Mouse (Mus musculus) thymus, adult 2 months (tissue): ENCODE measurements around the gene Myl6b. TPM values are rescaled to one million over a fixed set of nuclear protein-coding genes. Genes with fewer than 3 reads are reported as not detected.

ENCODE experiments used
- DNase-seq: peaks from one replicate; pipeline ENCODE4 v3.0.0; 2021
- H3K27ac ChIP-seq: fragments of 200-500 bp; 2 replicates; pipeline ENCODE4 v1.5.1; 2012; ENCODE audit warnings: low read length, control low read depth; ENCODE audit not compliant: control insufficient read depth, insufficient read depth
- H3K27me3 ChIP-seq: fragments of 200-500 bp; 2 replicates; pipeline ENCODE4 v1.6.1; 2012; ENCODE audit warnings: mild to moderate bottlenecking, low read length, moderate library complexity, mixed read lengths; ENCODE audit not compliant: control insufficient read depth, insufficient read depth
- H3K36me3 ChIP-seq: fragments of 200-500 bp; 2 replicates; pipeline ENCODE4 v1.6.1; 2012; ENCODE audit warnings: mild to moderate bottlenecking, low read length, moderate library complexity; ENCODE audit not compliant: control insufficient read depth, insufficient read depth
- H3K4me1 ChIP-seq: fragments of 200-500 bp; replicated peaks from 2 replicates; pipeline ENCODE4 v1.6.1; 2012; ENCODE audit warnings: low read length; ENCODE audit not compliant: control insufficient read depth, insufficient read depth
- H3K4me3 ChIP-seq: fragments of 200-500 bp; 2 replicates; pipeline ENCODE4 v1.5.1; 2012; ENCODE audit warnings: mild to moderate bottlenecking, low read length, control low read depth, moderate library complexity; ENCODE audit not compliant: control insufficient read depth, insufficient read depth
- CTCF ChIP-seq: fragments of 200-500 bp; IDR thresholded peaks from 2 replicates; pipeline ENCODE4 v1.5.1; 2012; ENCODE audit warnings: mild to moderate bottlenecking, control low read depth, low read length, moderate library complexity, borderline replicate concordance; ENCODE audit not compliant: control insufficient read depth, poor library complexity, insufficient read depth; ENCODE audit errors: extremely low read depth
- POLR2A ChIP-seq: fragments of 200-500 bp; IDR thresholded peaks from 2 replicates; pipeline ENCODE4 v1.6.1; 2012; ENCODE audit warnings: mild to moderate bottlenecking, low read length, control low read depth, moderate library complexity; ENCODE audit not compliant: control insufficient read depth, poor library complexity, insufficient read depth; ENCODE audit errors: extremely low read depth
- WGBS: fragments of 180-500 bp; shearing (Covaris S2); methylation state at CpG from one replicate; pipeline ENCODE4 v1.1.7; 2018; 5-methylcytosine and 5-hydroxymethylcytosine counted together
- polyA plus RNA-seq: library from polyadenylated mRNA; depleted of rRNA; stranded (reverse); fragments of >200 nt; gene quantifications from 2 replicates; pipeline ENCODE4 v1.2.3, GENCODE M21; 2012; rRNA removed

The Myl6b gene
- polyA plus RNA-seq, 1 experiment: 3.9 TPM

- H3K27ac ChIP-seq: peak overlapping the region; percentile 12; the same call in 1 of the 2 replicates
- peaks cover 16% of the 10 kb centered on the region for H3K36me3 ChIP-seq
- peak; percentile 83 for DNase-seq
- TF ChIP-seq POLR2A (no peak), CTCF (no peak)
- peaks cover 14% of the 10 kb centered on the region for H3K4me1 ChIP-seq
- under 1% methylated on average over 29 of the region's 29 CpGs for WGBS
- H3K27me3 ChIP-seq: no peaks in the 10 kb centered on the region
- peak overlapping the region; percentile 65 for H3K4me3 ChIP-seq
Observed at GRCm38 (mm10) chr10:128458348-128458718, 40.2 kb downstream of the Myl6b start.

- Histone ChIP-seq H3K4me3 (no peak overlapping the region), H3K4me1 (peaks cover 14% of the 10 kb centered on the region)
- WGBS: 93% methylated on average over 6 of the region's 6 CpGs
Observed at GRCm38 (mm10) chr10:128457676-128458075, 40.8 kb downstream of the Myl6b start.

GRCm38 (mm10) chr10:128455280-128455679, 43.2 kb downstream of the Myl6b start:
- Histone ChIP-seq H3K27ac (no peak overlapping the region), H3K4me3 (no peak overlapping the region), H3K27me3 (no peaks in the 10 kb centered on the region), H3K4me1 (peaks cover 5% of the 10 kb centered on the region), H3K36me3 (no peaks in the 10 kb centered on the region)
- DNase-seq: peak; percentile 63
- TF ChIP-seq CTCF (no peak), POLR2A (no peak)
- WGBS: 5% methylated on average over 6 of the region's 6 CpGs

More at GRCm38 (mm10) chr10:128457676-128458075, 40.8 kb downstream of the Myl6b start:
- H3K27ac ChIP-seq: no peak overlapping the region
- TF ChIP-seq CTCF (no peak), POLR2A (no peak)
- peaks cover 11% of the 10 kb centered on the region for H3K36me3 ChIP-seq
- H3K27me3 ChIP-seq: no peaks in the 10 kb centered on the region
- no peak for DNase-seq

- no peak for DNase-seq
- Histone ChIP-seq H3K27ac (no peak overlapping the region), H3K4me1 (peaks cover 3% of the 10 kb centered on the region), H3K27me3 (no peaks in the 10 kb centered on the region), H3K4me3 (no peak overlapping the region), H3K36me3 (no peaks in the 10 kb centered on the region)
- 90% methylated on average over 3 of the region's 3 CpGs for WGBS
- TF ChIP-seq CTCF (no peak), POLR2A (no peak)
Observed at GRCm38 (mm10) chr10:128454471-128454870, 44.0 kb downstream of the Myl6b start.

GRCm38 (mm10) chr10:128451014-128451413, 47.5 kb downstream of the Myl6b start:
- WGBS: 92% methylated on average over 6 of the region's 6 CpGs
- TF ChIP-seq POLR2A: no peak
- no peak for TF ChIP-seq CTCF
- no peaks in the 10 kb centered on the region for H3K36me3 ChIP-seq
- no peak for DNase-seq
- peaks cover 5% of the 10 kb centered on the region for H3K4me1 ChIP-seq
- no peak overlapping the region for H3K4me3 ChIP-seq
- no peaks in the 10 kb centered on the region for H3K27me3 ChIP-seq
- H3K27ac ChIP-seq: no peak overlapping the region

- 53% methylated on average over 4 of the region's 4 CpGs for WGBS
- Histone ChIP-seq H3K4me3 (no peak overlapping the region), H3K4me1 (0 out of 2 replicates have a peak, but pooled peaks cover 2% of the 10 kb centered on the region), H3K27me3 (no peaks in the 10 kb centered on the region), H3K27ac (no peak overlapping the region), H3K36me3 (no peaks in the 10 kb centered on the region)
- DNase-seq: no peak
- TF ChIP-seq CTCF (no peak), POLR2A (no peak)
Observed at GRCm38 (mm10) chr10:128445407-128445806, 53.1 kb downstream of the Myl6b start.

GRCm38 (mm10) chr10:128444354-128444753, 54.1 kb downstream of the Myl6b start:
- DNase-seq: no peak
- Histone ChIP-seq H3K4me3 (no peak overlapping the region), H3K27ac (no peak overlapping the region), H3K27me3 (no peaks in the 10 kb centered on the region), H3K4me1 (0 out of 2 replicates have a peak, but pooled peaks cover 2% of the 10 kb centered on the region), H3K36me3 (no peaks in the 10 kb centered on the region)
- TF ChIP-seq CTCF (no peak), POLR2A (no peak)
- WGBS: 79% methylated on average over 6 of the region's 6 CpGs

Other genes starting within 250 kb of the Myl6b start
- 0.39 and 0.96 TPM in 2 replicates for gene Apon, start 244.6 kb downstream of the Myl6b start, polyA plus RNA-seq
- 0.38 and 4.1 TPM in 2 replicates for gene Apof, start 230.0 kb downstream of the Myl6b start, polyA plus RNA-seq
- 54.9 and 62.0 TPM in 2 replicates for gene Stat2, start 228.1 kb downstream of the Myl6b start, polyA plus RNA-seq
- gene Il23a, start 199.9 kb downstream of the Myl6b start, polyA plus RNA-seq: 2.0 and 2.5 TPM in 2 replicates
- 67.5 and 68.4 TPM in 2 replicates for gene Pan2, start 195.3 kb downstream of the Myl6b start, polyA plus RNA-seq
- gene Cnpy2, start 176.2 kb downstream of the Myl6b start, polyA plus RNA-seq: 34.3 and 41.7 TPM in 2 replicates
- 215 and 225 TPM in 2 replicates for gene Cs, start 161.0 kb downstream of the Myl6b start, polyA plus RNA-seq
- gene Coq10a, start 129.7 kb downstream of the Myl6b start, polyA plus RNA-seq: 62.9 and 71.7 TPM in 2 replicates
- 71.0 and 87.0 TPM in 2 replicates for gene Ankrd52, start 121.6 kb downstream of the Myl6b start, polyA plus RNA-seq
- 0.53 and 0.65 TPM in 2 replicates for gene Slc39a5, start 97.5 kb downstream of the Myl6b start, polyA plus RNA-seq
- gene Nabp2, start 87.2 kb downstream of the Myl6b start, polyA plus RNA-seq: 18.0 and 20.8 TPM in 2 replicates
- gene Rnf41, start 87.0 kb downstream of the Myl6b start, polyA plus RNA-seq: 37.8 and 40.4 TPM in 2 replicates
- gene Smarcc2, start 39.4 kb downstream of the Myl6b start, polyA plus RNA-seq: 176 and 211 TPM in 2 replicates
- 445 and 566 TPM in 2 replicates for gene Myl6, start 4.5 kb downstream of the Myl6b start, polyA plus RNA-seq
- 146 and 155 TPM in 2 replicates for gene Esyt1, start 27.2 kb upstream of the Myl6b start, polyA plus RNA-seq
- gene Zc3h10, start 49.1 kb upstream of the Myl6b start, polyA plus RNA-seq: 25.6 and 27.1 TPM in 2 replicates
- gene Rpl41, start 50.6 kb upstream of the Myl6b start, polyA plus RNA-seq: 1,821 and 2,108 TPM in 2 replicates
- 46.8 and 52.9 TPM in 2 replicates for gene Pa2g4, start 67.3 kb upstream of the Myl6b start, polyA plus RNA-seq
- 2.8 and 3.3 TPM in 2 replicates for gene Erbb3, start 91.0 kb upstream of the Myl6b start, polyA plus RNA-seq
- gene Rps26, start 128.1 kb upstream of the Myl6b start, polyA plus RNA-seq: 988 and 1,135 TPM in 2 replicates
- gene Ikzf4, start 147.3 kb upstream of the Myl6b start, polyA plus RNA-seq: 6.7 and 8.6 TPM in 2 replicates
- 19.1 and 21.3 TPM in 2 replicates for gene Suox, start 175.4 kb upstream of the Myl6b start, polyA plus RNA-seq
- 73.8 and 86.1 TPM in 2 replicates for gene Rab5b, start 197.6 kb upstream of the Myl6b start, polyA plus RNA-seq
- 1.0 TPM in 2 replicates for gene Pmel, start 205.5 kb upstream of the Myl6b start, polyA plus RNA-seq
- gene Cdk2, start 206.3 kb upstream of the Myl6b start, polyA plus RNA-seq: 87.6 and 100 TPM in 2 replicates
- gene Dgka, start 246.2 kb upstream of the Myl6b start, polyA plus RNA-seq: 326 and 374 TPM in 2 replicates
- 70.0 and 74.9 TPM in 2 replicates for gene Pym1, start 249.2 kb upstream of the Myl6b start, polyA plus RNA-seq